Mouse (Mus musculus): Measurements from ENCODE around the gene Clk2. TPM values are rescaled to one million over a fixed set of nuclear protein-coding genes. Genes with fewer than 3 reads are reported as not detected.
"Not testable (repeated sequence)": the region's sequence is repeated elsewhere in the genome, so short reads cannot be mapped to it uniquely, and the experiment has no call there.

Gene Clk2
- polyA plus RNA-seq, 1 experiment from 2014 or later, result 34.2 TPM

DNA sequence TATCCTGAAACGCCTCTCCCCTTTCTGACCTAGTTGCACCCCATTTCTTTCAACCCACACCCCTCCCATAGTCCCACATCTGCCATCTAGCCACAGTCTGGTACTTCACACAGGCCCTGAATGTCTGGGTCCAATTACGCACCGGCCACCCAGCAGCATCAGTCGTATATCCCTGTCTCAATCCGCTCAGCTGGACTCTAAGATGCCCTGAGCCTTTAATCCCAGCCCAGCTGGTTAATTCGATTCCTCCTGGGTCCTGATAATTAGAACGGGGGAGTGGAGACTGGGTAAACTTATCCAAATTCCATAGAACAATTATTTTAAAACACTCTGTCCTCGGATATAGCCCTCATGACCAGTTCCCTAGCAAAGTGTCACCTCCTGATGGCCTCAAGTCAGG, 19.0 kb upstream of the Clk2 start:
- H3K9me3 ChIP-seq, result no peaks in the 10 kb centered on the region
- H3K36me3 ChIP-seq (replicated peaks), result no peaks in the 10 kb centered on the region; the same call in 1 of the 2 replicates
- no peak overlapping the region for H3K4me3 ChIP-seq
- no peak for DNase-seq (ENCODE audit: extremely low spot score, low spot score)
- WGBS, result 30% methylated on average over 8 of the region's 8 CpGs
- peaks cover 66% of the 10 kb centered on the region for H3K27me3 ChIP-seq (ENCODE audit: poor library complexity, severe bottlenecking)
- H3K27ac ChIP-seq, result no peak overlapping the region
- peaks cover 41% of the 10 kb centered on the region for H3K4me1 ChIP-seq

DNA sequence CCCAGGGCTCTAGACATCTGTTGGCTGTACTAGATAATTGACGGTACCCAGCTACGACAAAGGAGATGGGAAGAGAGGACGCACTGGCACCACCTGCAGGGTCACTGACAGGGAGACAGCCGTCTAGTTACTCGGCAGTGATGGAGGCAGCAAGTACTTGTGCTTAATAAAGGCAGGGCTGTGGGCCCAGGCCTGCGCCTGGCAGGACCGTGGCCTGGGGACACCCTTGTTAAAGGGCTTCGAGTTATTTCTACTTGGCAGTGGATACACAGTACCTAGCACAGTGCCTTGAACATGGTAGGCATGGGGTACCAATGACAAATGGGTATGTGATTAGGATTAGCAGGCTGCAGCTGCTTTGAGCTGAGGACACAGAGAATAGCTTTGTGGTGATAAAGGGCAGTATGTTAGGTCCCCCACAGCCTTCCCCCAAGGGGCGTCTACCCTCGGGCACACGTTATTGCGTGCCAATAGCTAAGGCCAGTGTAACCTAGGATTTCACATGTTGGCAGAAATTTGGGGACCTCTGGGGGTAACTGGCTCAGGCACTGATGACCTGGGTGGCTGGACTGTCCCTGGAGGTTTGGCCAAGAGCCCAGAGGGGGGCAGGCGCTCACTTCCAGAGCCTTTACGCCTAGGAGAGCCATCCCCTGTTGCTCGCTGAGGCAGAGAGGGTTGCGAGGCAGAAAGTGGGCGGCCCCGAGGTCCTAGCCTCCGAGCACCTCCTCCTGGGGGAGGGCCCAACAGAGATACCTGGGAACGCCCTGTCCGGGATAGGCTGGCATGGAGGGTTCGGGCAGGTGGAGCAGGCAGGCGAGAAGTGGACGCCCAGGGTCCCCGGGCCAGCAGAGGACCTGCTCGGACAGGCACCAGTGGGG, 17.3 kb upstream of the Clk2 start:
- H3K27ac ChIP-seq, result peak overlapping the region; percentile 56; the same call in 1 of the 2 replicates
- no peaks in the 10 kb centered on the region for H3K9me3 ChIP-seq
- H3K36me3 ChIP-seq (replicated peaks), result no peaks in the 10 kb centered on the region
- peak overlapping the region; percentile 40 for H3K4me3 ChIP-seq
- H3K27me3 ChIP-seq (ENCODE audit: poor library complexity, severe bottlenecking), result peaks cover 78% of the 10 kb centered on the region
- peaks cover 41% of the 10 kb centered on the region for H3K4me1 ChIP-seq
- DNase-seq (ENCODE audit: extremely low spot score, low spot score), result no peak
- 22% methylated on average over 26 of the region's 26 CpGs for WGBS

DNA sequence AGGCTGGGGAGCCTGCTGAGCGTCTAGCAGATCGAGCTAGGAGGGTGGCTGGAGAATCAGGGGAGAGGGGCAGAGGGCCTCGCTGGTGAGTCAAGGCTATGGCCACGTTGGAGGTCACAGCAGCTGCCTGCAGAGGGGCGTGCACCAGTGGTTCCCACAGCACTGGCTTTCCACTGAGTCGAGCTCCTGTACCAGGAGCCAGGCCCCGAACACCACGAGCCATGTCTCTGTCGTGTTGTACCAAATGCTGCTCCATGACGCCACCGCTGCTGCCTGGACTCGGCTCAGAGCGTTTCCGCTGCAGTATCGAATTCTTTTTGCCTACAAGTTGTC, 16.6 kb upstream of the Clk2 start:
- Histone ChIP-seq H3K4me3 (peak overlapping the region; percentile 40), H3K27me3 (ENCODE audit: poor library complexity, severe bottlenecking) (peaks cover 77% of the 10 kb centered on the region), H3K27ac (peak overlapping the region; percentile 56; the same call in 1 of the 2 replicates), H3K9me3 (no peaks in the 10 kb centered on the region), H3K4me1 (peaks cover 45% of the 10 kb centered on the region), H3K36me3 (replicated peaks) (no peaks in the 10 kb centered on the region)
- DNase-seq (ENCODE audit: extremely low spot score, low spot score), result peak; percentile 28
- WGBS, result 9% methylated on average over 15 of the region's 15 CpGs

DNA sequence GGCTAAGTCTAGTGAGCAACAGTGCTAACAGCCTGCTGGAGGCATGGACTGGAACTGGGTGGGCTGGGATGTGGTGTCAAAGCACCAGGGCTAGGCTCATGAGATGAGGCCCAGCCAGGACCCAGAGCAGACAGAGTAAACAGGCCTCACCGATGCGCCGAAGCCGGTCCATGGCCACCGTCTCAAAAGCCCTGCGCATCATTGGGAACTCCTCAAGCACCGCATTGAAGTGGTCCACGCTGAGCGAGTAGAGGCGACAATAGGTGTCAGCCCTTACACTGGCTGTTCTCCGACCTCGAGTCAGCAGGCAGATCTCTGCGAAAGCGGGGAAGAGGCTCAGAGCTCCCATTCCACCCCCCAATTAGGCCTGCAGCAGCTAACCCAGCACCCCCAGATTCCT, 16.0 kb upstream of the Clk2 start:
- H3K4me3 ChIP-seq, result 0 out of 2 replicates have a peak overlapping the region, but pooled peaks have one; percentile 40
- peaks cover 45% of the 10 kb centered on the region for H3K4me1 ChIP-seq
- no peak overlapping the region for H3K27ac ChIP-seq
- no peak for DNase-seq (ENCODE audit: extremely low spot score, low spot score)
- no peaks in the 10 kb centered on the region for H3K9me3 ChIP-seq
- peaks cover 74% of the 10 kb centered on the region for H3K27me3 ChIP-seq (ENCODE audit: poor library complexity, severe bottlenecking)
- no peaks in the 10 kb centered on the region for H3K36me3 ChIP-seq (replicated peaks)
- WGBS, result 75% methylated on average over 14 of the region's 14 CpGs

DNA sequence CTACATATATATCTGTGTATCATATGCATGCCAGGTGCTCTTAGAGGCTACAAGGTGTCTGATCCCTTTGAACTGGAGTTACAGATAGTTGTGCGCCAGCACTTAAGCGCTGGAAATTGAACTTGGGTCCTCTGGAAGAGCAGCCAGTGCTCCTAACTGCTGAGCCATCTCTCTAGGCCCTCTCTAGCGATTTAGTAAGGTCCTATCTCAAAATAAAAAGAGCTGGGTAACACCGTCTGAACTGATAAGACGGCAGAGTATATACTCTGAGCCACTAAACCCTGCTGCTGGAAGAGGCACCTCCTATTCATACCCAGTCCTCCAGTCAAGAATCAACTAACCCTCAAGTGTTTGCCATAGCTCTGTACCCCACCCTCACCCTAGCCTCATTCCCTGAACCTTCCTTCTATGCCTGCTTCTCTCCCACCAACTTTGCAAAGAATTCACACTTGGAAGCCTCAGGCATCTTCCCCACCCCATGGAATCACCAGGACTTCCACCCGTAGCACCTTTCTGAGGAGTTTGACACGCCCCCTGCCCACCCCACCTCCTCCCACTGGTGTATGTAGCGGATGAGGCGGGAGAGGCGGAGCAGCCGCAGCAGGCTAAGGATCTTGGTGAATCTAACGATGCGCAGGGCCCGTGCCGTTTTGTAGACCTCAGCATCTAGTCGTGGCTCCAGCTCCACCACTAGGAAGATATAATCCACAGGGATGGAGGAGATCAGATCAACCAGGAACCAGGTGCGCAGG, 12.3 kb upstream of the Clk2 start:
- Histone ChIP-seq H3K4me1 (peaks cover 23% of the 10 kb centered on the region), H3K27ac (no peak overlapping the region), H3K4me3 (no peak overlapping the region), H3K9me3 (no peaks in the 10 kb centered on the region), H3K36me3 (replicated peaks) (no peaks in the 10 kb centered on the region), H3K27me3 (ENCODE audit: poor library complexity, severe bottlenecking) (peaks cover 51% of the 10 kb centered on the region)
- 64% methylated on average over 17 of the region's 17 CpGs for WGBS
- no peak for DNase-seq (ENCODE audit: extremely low spot score, low spot score)

DNA sequence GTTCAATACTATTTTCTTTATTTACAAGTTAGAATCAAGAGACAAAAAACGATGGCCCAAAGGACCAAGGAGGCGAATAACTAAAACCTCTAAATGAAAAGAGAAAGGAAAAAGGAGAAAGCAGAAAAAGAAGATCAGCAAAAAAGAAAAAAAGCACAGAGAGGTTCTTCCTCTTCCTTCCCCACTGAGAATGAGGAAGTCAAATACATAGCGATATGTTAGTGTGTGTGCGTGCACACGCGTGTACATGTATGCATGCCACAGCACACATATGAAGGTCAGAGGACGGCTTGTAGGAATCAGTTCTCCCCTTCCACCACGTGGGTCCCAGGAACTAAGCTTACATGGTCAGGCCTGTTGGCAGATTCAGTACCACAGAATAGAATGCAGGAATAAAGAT, 7.6 kb upstream of the Clk2 start:
- no peaks in the 10 kb centered on the region for H3K9me3 ChIP-seq
- peaks cover 32% of the 10 kb centered on the region for H3K4me1 ChIP-seq
- DNase-seq (ENCODE audit: extremely low spot score, low spot score), result no peak
- no peak overlapping the region for H3K4me3 ChIP-seq
- H3K27me3 ChIP-seq (ENCODE audit: poor library complexity, severe bottlenecking), result peaks cover 28% of the 10 kb centered on the region
- no peak overlapping the region for H3K27ac ChIP-seq
- WGBS, result 90% methylated on average over 8 of the region's 8 CpGs
- no peaks in the 10 kb centered on the region for H3K36me3 ChIP-seq (replicated peaks)

DNA sequence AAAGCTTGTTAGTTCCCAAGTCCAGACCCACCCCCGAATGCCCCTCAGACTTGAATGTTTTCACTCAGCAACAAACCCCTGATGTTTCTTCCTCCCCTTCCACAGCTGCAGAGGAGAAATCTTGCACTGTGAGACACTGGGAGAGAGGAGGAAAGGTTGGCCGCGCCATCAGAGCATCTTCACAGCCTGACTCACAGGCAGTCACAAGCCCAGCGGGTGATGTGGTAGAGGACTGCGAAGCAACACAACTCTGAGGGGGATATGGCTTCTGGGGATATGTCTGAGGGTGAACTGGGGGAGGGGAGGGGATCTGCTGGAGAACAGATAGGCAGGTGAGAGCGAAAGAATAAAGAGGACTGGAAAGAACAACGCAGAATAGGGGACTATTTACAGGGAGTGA, 5.9 kb upstream of the Clk2 start:
- Histone ChIP-seq H3K4me3 (peak overlapping the region; percentile 77), H3K27ac (no peak overlapping the region), H3K4me1 (peaks cover 28% of the 10 kb centered on the region), H3K27me3 (ENCODE audit: poor library complexity, severe bottlenecking) (peaks cover 21% of the 10 kb centered on the region), H3K9me3 (no peaks in the 10 kb centered on the region), H3K36me3 (replicated peaks) (no peaks in the 10 kb centered on the region)
- 21% methylated on average over 7 of the region's 7 CpGs for WGBS
- DNase-seq (ENCODE audit: extremely low spot score, low spot score), result no peak

DNA sequence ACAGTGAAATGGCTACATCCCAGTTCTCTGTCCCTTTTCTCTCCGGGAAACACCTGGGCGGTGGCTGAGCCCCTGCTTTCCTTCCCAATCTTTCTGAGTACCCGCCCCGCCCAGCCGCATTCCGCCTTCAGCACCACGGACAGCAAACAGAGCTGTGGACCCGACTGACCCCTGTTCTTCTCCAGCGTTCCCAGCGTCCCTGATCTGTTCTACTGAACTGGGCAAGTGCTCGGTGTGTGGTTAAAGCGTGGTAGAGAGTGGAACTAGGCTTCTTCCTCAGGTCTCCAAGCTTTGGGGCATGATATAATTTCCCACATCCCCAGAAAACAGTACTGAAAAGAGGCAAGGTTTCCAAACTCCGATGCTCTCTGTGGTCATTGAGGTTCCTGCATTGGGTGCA, 5.4 kb upstream of the Clk2 start:
- peaks cover 33% of the 10 kb centered on the region for H3K4me1 ChIP-seq
- peak overlapping the region; percentile 77 for H3K4me3 ChIP-seq
- peak; percentile 76 for DNase-seq (ENCODE audit: extremely low spot score, low spot score)
- no peak overlapping the region for H3K27ac ChIP-seq
- H3K27me3 ChIP-seq (ENCODE audit: poor library complexity, severe bottlenecking), result peaks cover 21% of the 10 kb centered on the region
- WGBS, result 2% methylated on average over 13 of the region's 13 CpGs
- no peaks in the 10 kb centered on the region for H3K9me3 ChIP-seq
- H3K36me3 ChIP-seq (replicated peaks), result no peaks in the 10 kb centered on the region

DNA sequence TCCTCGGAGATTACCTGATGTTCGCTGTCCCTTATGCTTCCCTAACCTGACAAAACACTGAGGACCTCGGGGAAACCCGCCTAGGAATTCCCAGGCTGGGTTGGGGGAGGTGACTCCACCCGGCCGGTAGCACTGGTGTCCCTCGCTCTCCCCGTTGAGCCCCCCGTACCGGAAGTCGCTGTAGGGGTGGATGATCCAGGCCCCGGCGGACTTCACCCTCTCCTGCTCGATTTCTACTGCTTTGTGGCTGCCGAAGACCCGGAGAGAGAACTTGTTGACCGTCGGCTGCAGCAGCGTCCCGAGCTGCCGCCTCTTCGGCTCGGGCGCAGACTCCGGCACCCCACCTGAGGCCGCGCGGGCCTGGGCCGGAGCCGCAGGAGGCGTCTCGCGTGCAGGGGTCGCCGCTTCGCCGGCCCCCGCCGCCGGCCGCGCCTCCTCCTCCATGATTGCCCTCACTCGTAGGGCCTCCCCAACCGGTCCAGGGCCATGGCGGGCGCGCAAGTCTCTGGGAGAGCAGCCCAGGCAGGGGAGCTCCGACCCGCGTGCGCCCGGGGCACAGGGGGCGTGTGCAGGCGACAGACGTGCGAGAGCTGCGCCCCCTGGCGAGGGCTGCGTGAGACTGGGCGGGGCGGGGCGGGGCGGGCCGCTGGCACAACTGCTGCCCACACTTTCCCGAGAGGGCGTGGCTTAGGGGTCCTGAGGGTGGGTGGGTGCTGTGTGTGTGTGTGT, 4.8 kb upstream of the Clk2 start, which contains the start of gene Hcn3:
Gene Hcn3, minus strand, starts transcription at position 581 of the 729 bp plus-strand sequence.
- peak within 1 kb of the TSS; percentile 82 for H3K27ac ChIP-seq

DNA sequence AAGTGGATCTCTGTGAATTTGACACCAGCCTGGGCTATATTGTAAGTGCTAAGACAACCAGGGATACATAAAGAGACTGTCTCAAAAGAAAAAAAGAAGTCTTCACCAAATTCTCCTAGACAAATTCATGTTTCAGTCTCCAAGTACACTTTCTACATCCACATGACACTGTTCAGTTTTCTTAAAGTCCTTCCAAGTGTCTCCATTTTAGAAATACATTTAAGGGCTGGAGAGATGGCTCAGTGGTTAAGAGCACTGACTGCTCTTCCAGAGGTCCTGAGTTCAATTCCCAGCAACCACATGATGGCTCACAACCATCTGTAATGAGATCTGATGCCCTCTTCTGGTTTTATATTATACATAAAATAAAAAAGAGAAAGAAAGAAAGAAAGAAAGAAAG, 3.4 kb upstream of the Clk2 start:
- peaks cover 49% of the 10 kb centered on the region for H3K4me1 ChIP-seq

More for the DNA sequence above, 4.8 kb upstream of the Clk2 start, which contains the start of gene Hcn3:
- DNase-seq (ENCODE audit: extremely low spot score, low spot score), result peak; percentile 77
- Histone ChIP-seq H3K27me3 (ENCODE audit: poor library complexity, severe bottlenecking) (peaks cover 21% of the 10 kb centered on the region), H3K9me3 (no peaks in the 10 kb centered on the region), H3K4me1 (peaks cover 38% of the 10 kb centered on the region), H3K36me3 (replicated peaks) (no peaks in the 10 kb centered on the region), H3K4me3 (peak within 1 kb of the TSS; percentile 77)
- WGBS, result under 1% methylated on average over 66 of the region's 66 CpGs

DNA sequence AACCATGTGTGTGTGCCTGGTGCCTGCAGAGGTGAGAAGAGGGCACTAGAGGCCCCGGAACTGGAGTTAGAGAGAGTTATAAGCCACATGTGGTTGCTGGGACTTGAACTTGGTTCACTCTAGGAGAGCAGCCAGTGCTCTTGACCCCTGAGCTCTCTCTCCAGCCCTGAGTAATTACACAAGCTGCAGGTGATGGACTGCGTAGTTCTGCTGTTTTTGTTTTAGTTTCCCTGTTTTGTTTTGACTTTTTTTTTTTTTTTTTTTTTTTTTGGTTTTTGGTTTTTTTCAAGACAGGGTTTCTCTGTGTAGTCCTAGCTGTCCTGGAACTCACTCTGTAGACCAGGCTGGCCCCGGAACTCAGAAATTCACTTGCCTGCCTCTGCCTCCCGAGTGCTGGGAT, 2.8 kb upstream of the Clk2 start:
- Histone ChIP-seq H3K27me3 (ENCODE audit: poor library complexity, severe bottlenecking) (peaks cover 21% of the 10 kb centered on the region), H3K27ac (no peak overlapping the region), H3K4me1 (peaks cover 55% of the 10 kb centered on the region), H3K36me3 (replicated peaks) (peaks cover 6% of the 10 kb centered on the region), H3K9me3 (no peaks in the 10 kb centered on the region), H3K4me3 (no peak overlapping the region)
- no peak for DNase-seq (ENCODE audit: extremely low spot score, low spot score)
- WGBS, result 87% methylated on average over 4 of the region's 4 CpGs

More for the DNA sequence above, 3.4 kb upstream of the Clk2 start:
- not testable (repeated sequence) for H3K27ac ChIP-seq; H3K9me3 ChIP-seq; H3K36me3 ChIP-seq (replicated peaks); H3K4me3 ChIP-seq; DNase-seq (ENCODE audit: extremely low spot score, low spot score)
- H3K27me3 ChIP-seq (ENCODE audit: poor library complexity, severe bottlenecking), result peaks cover 21% of the 10 kb centered on the region

DNA sequence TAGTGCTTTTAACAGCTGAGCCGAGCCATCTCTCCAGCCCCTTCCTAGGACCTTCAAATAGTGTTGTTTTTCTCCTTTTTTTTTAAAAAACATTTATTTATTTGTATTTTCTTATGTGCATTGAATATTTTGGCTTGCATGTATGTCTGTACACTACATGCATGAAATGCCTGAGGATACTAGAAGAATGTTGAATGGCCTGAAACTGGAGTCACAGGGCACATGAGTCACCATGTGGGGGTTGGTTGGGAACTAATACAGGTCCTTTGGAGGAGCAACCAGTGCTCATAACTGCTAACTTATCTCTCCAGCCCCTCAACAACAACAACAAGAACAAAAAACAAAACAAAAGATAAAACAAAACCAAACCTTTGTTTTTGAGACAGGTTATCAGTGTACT, 1.5 kb upstream of the Clk2 start:
- H3K4me3 ChIP-seq, result no peak overlapping the region
- H3K9me3 ChIP-seq, result no peaks in the 10 kb centered on the region
- peaks cover 19% of the 10 kb centered on the region for H3K36me3 ChIP-seq (replicated peaks)
- peaks cover 54% of the 10 kb centered on the region for H3K4me1 ChIP-seq
- no peak for DNase-seq (ENCODE audit: extremely low spot score, low spot score)
- 78% methylated on average over 1 of the region's 1 CpGs for WGBS
- peaks cover 17% of the 10 kb centered on the region for H3K27me3 ChIP-seq (ENCODE audit: poor library complexity, severe bottlenecking)
- H3K27ac ChIP-seq, result no peak overlapping the region

Measured in forebrain, embryonic 10.5 days (tissue).